Mouse (Mus musculus): Measurements from ENCODE around the gene Mtif2. TPM values are rescaled to one million over a fixed set of nuclear protein-coding genes. Genes with fewer than 3 reads are reported as not detected.

Gene Mtif2
- 9.9 and 10.2 TPM in 2 replicates for polyA plus RNA-seq (2012; rRNA removed)

DNA sequence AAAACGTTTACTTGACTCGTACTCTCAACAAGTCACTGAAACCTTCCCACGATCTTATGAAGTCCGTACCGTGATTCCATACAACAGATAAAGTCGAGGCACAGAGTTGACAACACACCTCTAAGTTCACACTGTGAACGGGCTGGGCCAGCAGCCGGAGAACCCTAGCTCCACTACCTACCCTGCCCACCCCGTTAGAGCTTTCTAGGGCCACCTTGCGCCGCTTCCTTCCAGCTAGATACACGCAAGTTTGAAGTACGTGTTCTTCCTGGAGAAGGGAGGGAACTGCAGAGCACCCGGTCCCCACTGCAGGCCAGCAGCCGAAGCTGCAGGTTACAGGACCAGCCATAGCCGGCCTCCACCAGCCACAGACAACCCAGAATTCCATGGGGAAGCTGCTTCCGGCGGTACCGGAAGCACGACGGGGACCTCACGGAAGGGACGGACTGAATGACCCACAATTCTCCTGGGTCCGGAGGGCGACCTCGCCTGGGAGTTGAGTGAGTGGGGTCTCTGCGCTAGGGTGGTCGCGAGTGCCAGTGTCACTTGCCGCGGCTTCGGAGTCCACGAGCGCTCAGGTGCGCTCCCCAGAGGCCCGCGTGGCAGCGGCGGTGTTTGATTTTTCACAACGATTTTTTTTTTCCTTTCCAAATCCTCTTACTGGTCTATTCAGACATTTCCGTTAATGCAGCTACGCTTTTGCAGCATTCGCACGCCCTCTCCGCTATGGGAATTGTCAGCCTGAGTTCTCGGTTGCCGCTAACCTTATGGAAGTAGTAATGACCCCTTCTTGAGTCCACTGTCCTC is at the start of gene Mtif2:
TSS of gene Mtif2 (plus strand) at position 421 of the 807 bp plus-strand sequence.
- no peaks in the 10 kb centered on the region for H3K27me3 ChIP-seq (ENCODE audit: control insufficient read depth, insufficient read depth, low read length)
- peak; percentile 56 for DNase-seq
- H3K27ac ChIP-seq (ENCODE audit: control insufficient read depth, insufficient read depth, low read length) = peak within 1 kb of the TSS; percentile 11; the same call in 1 of the 2 replicates
- TF ChIP-seq POLR2A (IDR thresholded peaks at IDR 0.05; ENCODE audit: control insufficient read depth, extremely low read depth, insufficient read depth, low read length, poor library complexity) (0 out of 2 replicates have a peak, but pooled peaks have one; percentile 32), CTCF (IDR thresholded peaks at IDR 0.05; ENCODE audit: borderline replicate concordance, control insufficient read depth, extremely low read depth, insufficient read depth, low read length, poor library complexity) (peak; percentile 66; the same call in 1 of the 2 replicates)
- peak within 1 kb of the TSS; percentile 90 for H3K4me3 ChIP-seq (ENCODE audit: control insufficient read depth, insufficient read depth, low read length)
- H3K4me1 ChIP-seq (replicated peaks; ENCODE audit: control insufficient read depth, insufficient read depth, low read length) = no peaks in the 10 kb centered on the region
- 4% methylated on average over 47 of the region's 47 CpGs for WGBS
- no peaks in the 10 kb centered on the region; the same call in 1 of the 2 replicates for H3K36me3 ChIP-seq (ENCODE audit: control insufficient read depth, insufficient read depth, low read length)

DNA sequence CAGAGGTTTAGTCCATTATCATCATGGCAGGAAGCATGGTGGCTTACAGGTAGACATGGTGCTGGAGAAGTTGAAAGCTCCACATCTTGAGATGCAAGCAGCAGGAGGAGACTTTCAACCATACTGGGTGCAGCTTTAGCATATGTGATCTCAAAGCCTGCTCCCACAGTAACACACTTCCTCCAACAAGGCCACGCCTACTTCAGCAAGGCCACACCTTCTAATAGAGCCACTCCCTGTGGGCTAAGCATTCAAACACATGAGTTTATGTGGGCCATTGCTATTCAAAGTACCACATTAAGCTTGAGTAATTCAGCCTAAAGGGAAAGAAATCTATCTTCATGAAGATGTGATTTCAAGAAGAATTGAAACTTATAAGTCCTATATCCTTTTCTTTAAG is 33.1 kb upstream of the Mtif2 start:
- TF ChIP-seq CTCF (IDR thresholded peaks at IDR 0.05; ENCODE audit: borderline replicate concordance, control insufficient read depth, extremely low read depth, insufficient read depth, low read length, poor library complexity) (no peak), POLR2A (IDR thresholded peaks at IDR 0.05; ENCODE audit: control insufficient read depth, extremely low read depth, insufficient read depth, low read length, poor library complexity) (no peak)
- Histone ChIP-seq H3K4me1 (replicated peaks; ENCODE audit: control insufficient read depth, insufficient read depth, low read length) (no peaks in the 10 kb centered on the region), H3K27ac (ENCODE audit: control insufficient read depth, insufficient read depth, low read length) (no peak overlapping the region), H3K36me3 (ENCODE audit: control insufficient read depth, insufficient read depth, low read length) (no peaks in the 10 kb centered on the region), H3K4me3 (ENCODE audit: control insufficient read depth, insufficient read depth, low read length) (no peak overlapping the region), H3K27me3 (ENCODE audit: control insufficient read depth, insufficient read depth, low read length) (no peaks in the 10 kb centered on the region)
- DNase-seq = no peak
- WGBS = 97% methylated on average over 1 of the region's 1 CpGs

DNA sequence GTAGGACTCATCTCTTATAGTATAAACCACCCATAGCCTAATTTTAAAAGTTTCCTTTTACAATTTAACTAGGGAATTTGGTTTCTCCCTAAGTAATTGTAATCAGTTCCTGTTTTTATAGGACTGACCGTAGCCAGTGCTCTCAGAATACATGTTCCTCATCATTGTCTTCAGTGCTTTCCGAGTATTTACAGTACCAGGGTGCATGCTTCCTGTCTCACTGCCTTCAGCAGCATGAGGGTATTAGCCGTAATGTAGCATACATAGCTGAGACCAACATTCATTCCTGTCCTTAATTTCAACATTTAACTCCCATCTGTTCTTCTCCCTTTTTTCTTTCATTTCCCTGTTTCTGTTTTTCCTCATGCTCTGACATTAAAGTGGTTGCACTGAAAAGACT is 29.2 kb upstream of the Mtif2 start:
- no peak for TF ChIP-seq POLR2A (IDR thresholded peaks at IDR 0.05; ENCODE audit: control insufficient read depth, extremely low read depth, insufficient read depth, low read length, poor library complexity)
- TF ChIP-seq CTCF (IDR thresholded peaks at IDR 0.05; ENCODE audit: borderline replicate concordance, control insufficient read depth, extremely low read depth, insufficient read depth, low read length, poor library complexity) = no peak
- no peaks in the 10 kb centered on the region for H3K36me3 ChIP-seq (ENCODE audit: control insufficient read depth, insufficient read depth, low read length)
- 98% methylated on average over 3 of the region's 3 CpGs for WGBS
- H3K4me1 ChIP-seq (replicated peaks; ENCODE audit: control insufficient read depth, insufficient read depth, low read length) = no peaks in the 10 kb centered on the region
- no peaks in the 10 kb centered on the region for H3K27me3 ChIP-seq (ENCODE audit: control insufficient read depth, insufficient read depth, low read length)
- H3K27ac ChIP-seq (ENCODE audit: control insufficient read depth, insufficient read depth, low read length) = no peak overlapping the region
- DNase-seq = no peak
- H3K4me3 ChIP-seq (ENCODE audit: control insufficient read depth, insufficient read depth, low read length) = no peak overlapping the region

DNA sequence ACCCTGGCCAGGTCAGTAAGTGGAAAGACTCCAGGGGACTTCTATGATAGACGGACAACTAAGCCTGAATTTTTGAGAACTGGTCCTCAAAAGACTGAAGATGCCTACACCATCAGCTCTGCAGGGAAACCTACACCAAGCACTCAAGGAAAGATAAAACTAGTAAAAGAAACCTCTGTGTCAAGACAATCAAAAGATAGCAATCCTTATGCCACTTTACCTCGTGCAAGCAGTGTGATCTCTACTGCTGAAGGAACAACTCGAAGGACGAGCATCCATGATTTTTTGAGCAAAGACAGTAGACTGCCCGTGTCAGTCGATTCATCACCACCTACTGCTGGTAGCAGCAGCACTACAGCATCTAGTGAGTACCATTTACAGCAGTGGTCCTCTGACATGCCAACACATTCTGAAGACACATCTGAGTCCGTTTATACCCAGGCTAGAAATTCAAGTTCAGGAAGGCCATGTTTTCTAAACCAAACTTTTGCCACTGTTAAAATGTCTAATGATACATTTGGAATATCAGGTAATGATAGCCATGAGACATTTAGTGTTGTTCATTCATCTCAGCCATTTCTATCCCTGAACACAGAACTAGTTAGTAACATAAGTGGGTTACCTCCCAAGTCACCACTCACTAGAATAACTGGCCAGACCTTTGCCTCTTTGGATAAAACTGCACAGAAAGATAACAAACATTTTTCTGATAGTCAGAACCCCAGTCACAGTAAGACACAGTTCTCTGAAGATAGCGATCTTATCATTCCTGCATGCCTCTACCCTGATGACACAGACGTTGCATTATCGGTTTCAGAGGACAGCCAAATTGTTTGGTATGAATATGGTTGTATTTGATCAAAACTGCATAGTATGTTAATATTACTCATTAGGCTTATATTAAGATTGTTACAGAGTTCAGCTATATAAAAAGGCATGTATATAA is 22.0 kb upstream of the Mtif2 start:
- no peak overlapping the region for H3K27ac ChIP-seq (ENCODE audit: control insufficient read depth, insufficient read depth, low read length)
- H3K27me3 ChIP-seq (ENCODE audit: control insufficient read depth, insufficient read depth, low read length) = no peaks in the 10 kb centered on the region
- no peaks in the 10 kb centered on the region for H3K4me1 ChIP-seq (replicated peaks; ENCODE audit: control insufficient read depth, insufficient read depth, low read length)
- 93% methylated on average over 10 of the region's 10 CpGs for WGBS
- no peak overlapping the region for H3K4me3 ChIP-seq (ENCODE audit: control insufficient read depth, insufficient read depth, low read length)
- DNase-seq = no peak
- H3K36me3 ChIP-seq (ENCODE audit: control insufficient read depth, insufficient read depth, low read length) = no peaks in the 10 kb centered on the region
- TF ChIP-seq CTCF (IDR thresholded peaks at IDR 0.05; ENCODE audit: borderline replicate concordance, control insufficient read depth, extremely low read depth, insufficient read depth, low read length, poor library complexity) (no peak), POLR2A (IDR thresholded peaks at IDR 0.05; ENCODE audit: control insufficient read depth, extremely low read depth, insufficient read depth, low read length, poor library complexity) (no peak)

DNA sequence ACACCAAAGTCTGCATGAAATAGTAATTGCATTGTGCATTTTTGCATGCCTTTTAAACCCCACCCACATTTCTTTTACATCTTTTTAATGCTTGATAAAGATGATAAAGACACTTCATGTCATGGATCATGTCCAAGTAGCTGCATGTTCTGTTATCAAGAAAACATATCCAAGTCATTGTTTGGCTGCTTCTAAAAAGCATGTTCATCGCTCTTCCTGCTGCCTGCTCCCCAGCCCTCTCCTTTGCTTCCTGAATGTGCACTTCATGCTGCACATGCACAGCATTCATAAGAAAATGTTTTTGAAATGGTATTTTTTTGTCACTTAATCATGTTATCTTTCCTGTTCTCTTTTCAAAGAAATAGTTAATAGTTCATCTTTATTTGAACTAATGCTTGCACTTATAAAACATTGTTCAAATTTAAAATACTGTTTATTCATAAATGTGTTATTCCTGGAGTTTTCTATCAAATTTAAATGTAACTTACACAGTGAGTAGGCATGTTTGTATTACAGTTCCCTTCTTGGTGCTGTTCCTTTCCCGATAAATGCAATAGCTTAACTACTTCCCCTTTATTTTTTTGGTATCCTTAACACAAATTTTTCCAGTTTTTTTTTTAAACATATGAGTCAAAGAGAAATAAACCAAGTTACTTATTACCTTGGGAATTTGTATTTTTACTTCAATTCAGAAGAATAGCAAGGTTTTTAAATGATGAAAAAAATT is 21.1 kb upstream of the Mtif2 start:
- TF ChIP-seq POLR2A (IDR thresholded peaks at IDR 0.05; ENCODE audit: control insufficient read depth, extremely low read depth, insufficient read depth, low read length, poor library complexity) (no peak), CTCF (IDR thresholded peaks at IDR 0.05; ENCODE audit: borderline replicate concordance, control insufficient read depth, extremely low read depth, insufficient read depth, low read length, poor library complexity) (no peak)
- H3K27me3 ChIP-seq (ENCODE audit: control insufficient read depth, insufficient read depth, low read length) = no peaks in the 10 kb centered on the region
- no peak overlapping the region for H3K27ac ChIP-seq (ENCODE audit: control insufficient read depth, insufficient read depth, low read length)
- DNase-seq = no peak
- no peaks in the 10 kb centered on the region for H3K4me1 ChIP-seq (replicated peaks; ENCODE audit: control insufficient read depth, insufficient read depth, low read length)
- 91% methylated on average over 2 of the region's 2 CpGs for WGBS
- no peaks in the 10 kb centered on the region for H3K36me3 ChIP-seq (ENCODE audit: control insufficient read depth, insufficient read depth, low read length)
- H3K4me3 ChIP-seq (ENCODE audit: control insufficient read depth, insufficient read depth, low read length) = no peak overlapping the region

DNA sequence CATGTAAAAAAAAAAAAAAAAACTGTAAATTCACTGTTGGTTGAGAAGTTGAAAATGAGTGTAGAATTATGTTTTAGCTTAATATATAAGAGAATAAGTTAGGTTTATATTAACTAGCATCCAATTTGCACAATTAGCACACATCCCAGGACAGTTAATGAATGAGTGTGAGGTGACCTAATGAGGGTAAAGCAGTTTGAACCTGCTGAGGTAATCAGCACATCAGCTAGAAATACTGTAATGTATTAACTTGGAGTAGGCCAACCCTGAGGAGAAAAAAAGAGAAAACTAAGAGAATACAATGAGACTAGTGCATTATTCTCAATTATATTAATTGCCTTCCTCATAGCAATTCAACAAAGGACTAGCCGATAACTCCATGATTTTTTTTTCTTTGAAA is 16.8 kb upstream of the Mtif2 start:
- Histone ChIP-seq H3K27ac (ENCODE audit: control insufficient read depth, insufficient read depth, low read length) (no peak overlapping the region), H3K36me3 (ENCODE audit: control insufficient read depth, insufficient read depth, low read length) (peaks cover 6% of the 10 kb centered on the region), H3K4me3 (ENCODE audit: control insufficient read depth, insufficient read depth, low read length) (no peak overlapping the region), H3K27me3 (ENCODE audit: control insufficient read depth, insufficient read depth, low read length) (no peaks in the 10 kb centered on the region), H3K4me1 (replicated peaks; ENCODE audit: control insufficient read depth, insufficient read depth, low read length) (peaks cover 3% of the 10 kb centered on the region)
- TF ChIP-seq POLR2A (IDR thresholded peaks at IDR 0.05; ENCODE audit: control insufficient read depth, extremely low read depth, insufficient read depth, low read length, poor library complexity) (no peak), CTCF (IDR thresholded peaks at IDR 0.05; ENCODE audit: borderline replicate concordance, control insufficient read depth, extremely low read depth, insufficient read depth, low read length, poor library complexity) (no peak)
- DNase-seq = no peak
- 100% methylated on average over 1 of the region's 1 CpGs for WGBS

Measured in thymus, adult 2 months (tissue).